Mouse (Mus musculus): ENCODE measurements around the gene Ostn.
"Not testable (repeated sequence)": the region's sequence is repeated elsewhere in the genome, so short reads cannot be mapped to it uniquely, and the experiment has no call there.

Ostn gene

DNA sequence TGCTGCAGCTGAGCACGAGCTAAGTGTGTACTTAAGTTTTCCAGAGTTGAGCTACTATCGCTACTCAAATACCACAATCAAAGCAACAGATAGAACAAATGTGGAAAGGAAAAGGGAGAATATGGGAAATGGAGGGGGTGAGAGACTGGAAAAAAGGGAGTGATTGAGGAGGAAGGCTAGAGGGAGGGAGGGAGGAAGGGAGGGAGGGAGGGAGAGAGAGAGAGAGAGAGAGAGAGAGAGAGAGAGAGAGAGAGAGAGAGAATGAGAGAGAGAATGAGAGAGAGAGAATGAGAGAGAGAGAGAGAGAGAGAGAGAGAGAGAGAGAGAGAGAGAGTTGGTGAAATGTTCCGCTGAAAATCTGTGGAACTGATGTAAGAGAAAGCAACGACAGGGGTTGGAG is at the start of gene Ostn:
TSS of gene Ostn (plus strand) at position 301 of the 400 bp plus-strand sequence.
- not testable (repeated sequence) for DNase-seq (ENCODE audit: low spot score in 2 of 2)

DNA sequence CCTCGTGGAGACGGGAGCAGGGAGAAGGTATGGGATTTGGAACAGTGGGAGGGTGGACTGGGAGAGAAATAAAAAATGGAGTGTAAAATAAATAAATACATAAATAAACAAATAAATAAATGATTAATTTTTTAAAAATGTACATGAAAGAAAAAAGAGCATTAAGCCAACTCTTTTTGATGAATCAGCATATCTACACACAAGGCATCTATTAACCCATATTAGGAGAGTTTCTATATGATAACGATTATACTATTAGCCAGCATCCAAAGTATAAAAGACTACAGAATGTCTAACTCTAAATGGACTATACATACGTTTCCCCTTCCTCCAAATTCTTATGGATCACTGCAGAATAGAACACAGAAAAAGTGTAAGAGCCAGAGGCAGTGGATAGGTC is 38.5 kb upstream of the Ostn start:
- no peak for DNase-seq (ENCODE audit: low spot score in 2 of 2)

DNA sequence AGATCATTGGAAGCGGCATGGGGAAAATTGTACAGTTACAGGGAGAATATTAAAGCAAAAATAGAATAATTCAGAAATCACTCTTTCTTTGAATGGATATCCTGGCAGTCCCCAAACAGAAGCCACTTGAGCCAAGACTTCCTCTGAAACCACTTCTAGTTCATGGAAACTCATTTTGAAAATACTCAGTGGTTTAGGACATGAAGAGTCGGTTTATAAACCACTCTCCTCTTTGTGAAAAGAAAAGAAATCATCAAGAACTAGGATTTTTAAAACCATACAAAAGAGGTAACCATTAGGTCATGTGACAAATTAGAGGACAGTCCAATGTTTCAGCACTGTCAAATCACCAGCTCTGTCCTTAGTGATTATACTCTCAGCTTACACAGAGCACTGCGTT is 19.9 kb upstream of the Ostn start:
- DNase-seq (ENCODE audit: low spot score in 2 of 2) = no peak

DNA sequence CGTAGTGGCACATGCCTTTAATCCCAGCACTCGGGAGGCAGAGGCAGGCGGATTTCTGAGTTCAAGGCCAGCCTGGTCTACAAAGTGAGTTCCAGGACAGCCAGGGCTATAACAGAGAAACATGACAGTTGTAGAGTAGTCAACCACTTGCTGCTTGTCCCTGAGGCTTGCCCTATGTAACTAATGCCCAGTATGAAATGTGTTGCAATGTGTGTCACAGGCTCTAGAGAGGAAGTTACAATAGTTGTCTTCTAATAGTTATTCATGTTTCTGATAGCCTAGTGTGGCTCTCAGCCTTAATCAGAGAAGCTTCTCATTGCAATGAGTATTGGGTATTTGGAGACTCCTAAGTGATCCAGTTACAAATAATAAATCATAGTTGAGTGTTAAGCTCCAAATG is 10.8 kb upstream of the Ostn start:
- DNase-seq (ENCODE audit: low spot score in 2 of 2) = no peak

DNA sequence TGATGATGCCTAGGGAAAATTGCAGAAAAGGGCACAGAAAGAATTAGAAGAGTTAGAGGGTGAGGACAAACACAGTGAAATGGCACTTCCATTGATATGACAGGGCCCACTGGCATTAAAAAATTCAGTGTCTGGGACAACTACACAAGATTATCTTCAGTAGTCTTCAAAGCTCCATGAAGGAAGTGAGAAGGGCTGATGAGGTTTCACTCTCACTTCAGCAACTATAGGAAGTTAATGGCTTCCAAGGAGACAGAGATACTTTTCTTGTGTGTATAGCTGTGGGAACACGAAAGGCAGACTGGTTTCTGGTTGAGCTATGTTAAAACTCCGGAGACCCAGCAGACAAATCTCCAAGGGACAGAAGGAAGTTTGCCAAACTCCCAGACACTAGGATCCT is 10.4 kb upstream of the Ostn start:
- DNase-seq (ENCODE audit: low spot score in 2 of 2) = no peak

DNA sequence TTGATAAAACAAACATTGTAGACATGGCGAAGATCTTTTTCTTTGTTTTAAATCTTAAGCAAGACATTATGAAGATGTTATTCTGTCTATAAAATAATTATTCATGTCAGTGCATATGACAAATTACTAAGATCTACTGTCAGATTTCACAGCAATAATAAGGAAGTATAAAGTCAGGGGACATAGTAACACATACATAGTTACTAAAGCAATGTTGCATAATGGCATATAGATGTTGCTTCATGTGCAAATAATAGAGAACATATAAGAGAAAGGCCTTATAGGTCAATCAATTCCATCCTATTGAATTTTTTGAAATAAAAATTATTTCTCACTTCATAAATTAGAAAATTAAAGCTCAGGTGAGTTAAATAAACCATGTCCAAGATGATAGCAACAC is 11.8 kb downstream of the Ostn start:
- DNase-seq (ENCODE audit: low spot score in 2 of 2) = no peak

DNA sequence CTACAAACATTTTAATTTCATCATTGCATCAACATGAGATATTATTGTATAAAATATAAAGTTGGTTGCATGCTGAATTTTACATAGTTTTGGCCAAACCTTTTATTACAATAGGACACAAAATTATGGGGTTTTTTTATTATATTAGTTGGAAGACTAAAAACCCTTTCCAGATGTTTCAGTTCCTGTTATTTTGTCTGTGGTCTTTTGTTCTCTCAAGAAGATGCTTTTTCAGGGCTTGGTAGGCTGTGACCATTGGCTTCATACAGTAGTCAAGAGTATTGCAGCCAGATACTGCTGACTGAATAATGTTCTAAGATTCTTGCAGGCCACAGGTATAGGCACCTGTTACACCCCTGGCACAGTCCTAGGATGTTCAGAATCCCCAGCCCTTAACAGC is 14.8 kb downstream of the Ostn start:
- DNase-seq (ENCODE audit: low spot score in 2 of 2) = no peak

DNA sequence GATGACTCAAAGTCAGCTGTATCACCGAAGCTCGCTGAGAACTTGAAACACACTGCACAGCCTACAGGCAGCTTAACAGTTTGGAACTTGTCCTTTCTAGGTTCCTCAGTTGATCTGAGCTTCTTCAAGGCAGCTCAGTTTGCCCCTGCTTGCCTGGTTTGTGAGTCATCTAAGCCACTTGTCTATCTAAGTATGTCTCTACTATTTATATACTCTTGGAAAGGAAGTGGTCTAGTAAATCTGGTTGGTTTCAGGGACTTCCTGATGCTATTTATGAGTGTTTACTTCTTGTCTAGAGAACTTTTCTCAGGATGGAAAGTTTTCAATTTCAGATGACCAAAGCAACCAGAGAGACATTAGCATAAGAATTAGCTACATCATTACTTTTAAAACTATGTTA is 19.2 kb downstream of the Ostn start:
- DNase-seq (ENCODE audit: low spot score in 2 of 2) = no peak

DNA sequence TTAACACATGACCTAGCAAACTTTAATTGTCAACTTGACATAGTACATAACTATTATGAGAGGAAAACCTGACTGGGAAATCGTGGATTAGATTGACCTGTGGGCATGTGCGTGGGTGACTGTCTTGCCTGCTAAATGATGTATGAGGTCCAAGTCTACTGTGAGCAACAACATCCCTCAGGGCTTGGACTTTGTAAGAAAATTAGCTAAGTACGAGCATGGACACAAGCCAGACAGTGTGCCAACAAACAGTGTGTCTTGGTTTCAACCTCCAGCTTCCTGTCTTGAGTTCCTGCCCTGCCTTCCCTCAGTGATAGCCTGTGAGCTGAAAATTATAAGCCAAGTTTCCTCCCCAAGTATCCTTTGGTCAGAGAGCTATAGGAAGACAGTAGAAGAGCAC is 40.2 kb downstream of the Ostn start:
- no peak for DNase-seq (ENCODE audit: low spot score in 2 of 2)

DNA sequence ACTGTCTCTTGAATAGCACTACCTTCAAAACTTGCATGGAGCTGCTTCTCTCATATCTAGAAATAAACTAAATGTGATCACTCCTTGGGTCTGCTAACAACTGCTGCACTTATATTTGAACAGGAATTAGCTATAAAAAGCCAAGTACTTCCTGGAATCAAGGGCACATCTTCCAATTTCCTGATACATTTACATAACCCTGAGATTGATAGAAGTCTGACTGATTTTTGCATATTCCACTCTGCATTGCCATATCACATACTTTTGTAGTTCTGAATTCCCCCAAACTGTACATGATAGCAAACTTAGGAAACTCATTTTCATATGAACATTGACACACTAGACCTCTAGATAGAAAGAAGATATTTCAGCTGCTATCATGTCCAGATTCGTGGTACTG is 41.1 kb downstream of the Ostn start:
- DNase-seq (ENCODE audit: low spot score in 2 of 2) = no peak

DNA sequence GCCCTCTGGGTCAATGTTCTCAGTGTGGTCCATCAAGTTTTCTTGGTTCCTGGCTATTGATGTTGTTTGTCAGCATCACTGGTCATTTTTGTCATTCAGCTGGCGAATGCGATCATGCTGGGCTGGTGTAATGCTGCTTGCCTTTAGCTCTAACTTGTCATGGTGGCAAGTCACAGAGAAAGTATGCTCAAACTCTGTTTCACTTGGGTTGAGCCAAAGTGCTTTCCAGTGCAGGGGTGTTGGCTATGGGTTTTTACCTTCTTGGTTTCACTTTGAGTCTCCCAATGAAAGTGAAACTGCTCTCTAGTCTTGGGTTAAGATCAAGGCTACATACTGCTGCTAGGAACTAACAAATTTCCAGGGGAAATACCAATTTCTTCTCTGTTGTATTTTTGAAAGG is 41.9 kb downstream of the Ostn start:
- DNase-seq (ENCODE audit: low spot score in 2 of 2) = no peak

DNA sequence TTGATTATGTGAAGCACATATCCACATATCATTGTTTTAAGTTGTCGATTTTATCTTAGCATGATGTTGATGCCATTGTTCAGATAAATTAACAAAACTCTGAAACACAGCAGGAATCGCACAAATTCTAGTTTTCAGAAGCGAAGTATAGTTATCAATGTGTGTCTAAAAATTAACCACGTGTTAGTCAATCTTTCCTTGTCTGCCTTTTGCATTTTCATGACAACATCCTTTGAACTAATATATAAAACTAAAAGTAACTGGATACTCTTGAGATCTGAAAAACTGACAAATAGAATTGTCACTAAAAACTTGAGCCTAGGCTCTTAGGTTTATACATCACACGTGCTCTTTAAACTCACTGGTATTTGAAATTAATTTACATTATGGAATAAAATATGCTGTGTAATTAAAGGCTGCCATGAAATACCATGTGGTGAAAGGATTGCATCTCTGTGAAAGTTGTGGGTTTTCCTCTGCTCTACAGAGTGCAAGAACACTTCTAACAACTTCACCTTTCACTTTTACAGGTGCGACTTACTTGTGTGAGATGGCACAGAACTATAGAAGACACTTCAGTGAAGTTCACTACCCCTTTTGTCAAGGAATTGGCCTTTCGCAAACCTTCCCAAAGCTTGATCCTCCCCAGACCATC is 42.7 kb downstream of the Ostn start:
- no peak for DNase-seq (ENCODE audit: low spot score in 2 of 2)

DNA sequence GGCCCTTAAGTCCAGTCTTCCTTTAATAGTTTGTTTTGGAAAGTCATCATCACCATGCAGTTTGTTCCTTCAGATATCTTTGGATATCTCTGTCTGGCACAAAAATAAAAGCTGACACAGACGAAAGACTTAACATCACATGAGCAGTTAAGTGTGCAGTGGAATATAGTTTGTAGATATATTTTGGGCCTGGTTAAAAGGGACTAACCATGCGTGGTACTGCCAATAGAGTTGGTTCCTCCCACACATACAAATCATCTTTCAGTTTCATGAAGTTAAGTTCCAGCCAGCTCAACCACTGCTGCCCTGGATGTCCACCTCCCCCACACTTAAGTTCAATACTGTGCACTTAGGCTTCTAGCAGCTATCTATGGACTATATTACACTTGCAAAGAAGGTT is 47.2 kb downstream of the Ostn start:
- DNase-seq (ENCODE audit: low spot score in 2 of 2) = peak; percentile 1 to 4

DNA sequence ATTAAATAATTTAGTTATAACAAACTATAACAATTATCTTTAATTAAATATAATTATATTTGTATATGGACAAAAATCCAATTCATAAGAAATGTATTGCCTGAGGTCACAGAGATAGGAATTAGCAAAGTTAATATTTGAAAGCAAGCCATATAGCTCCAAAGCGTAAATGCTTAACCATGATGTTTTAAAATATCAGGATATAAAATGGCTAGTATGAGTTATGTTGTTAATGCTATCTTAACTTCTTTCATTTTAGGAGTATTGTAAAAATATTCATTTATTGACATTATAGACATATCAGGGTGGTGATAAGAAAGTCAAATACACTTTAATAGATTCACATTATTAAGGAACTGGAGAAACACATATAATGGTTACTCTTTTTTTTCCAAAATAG is 52.8 kb downstream of the Ostn start:
- DNase-seq (ENCODE audit: low spot score in 2 of 2) = no peak

DNA sequence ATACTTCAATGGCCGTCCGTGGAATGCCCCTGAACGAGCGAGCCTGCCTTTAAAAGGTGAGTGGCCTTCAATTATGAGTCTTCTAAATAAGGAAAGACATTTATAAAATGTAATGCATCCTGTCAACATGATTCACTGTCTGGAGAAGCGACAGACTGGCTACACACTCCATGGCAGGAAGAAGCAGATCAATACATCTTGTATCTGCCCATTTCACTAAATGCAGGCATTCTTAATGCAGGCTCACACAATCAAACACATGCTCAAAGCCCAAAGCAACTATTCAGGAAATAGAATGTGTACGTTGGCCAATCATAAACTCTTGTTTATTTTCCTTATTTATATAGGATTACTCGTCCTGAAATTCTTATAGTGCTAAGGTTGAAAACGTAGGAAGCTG is 62.9 kb downstream of the Ostn start, which contains the start of gene Uts2b:
TSS of gene Uts2b (minus strand) at position 49 of the 400 bp plus-strand sequence.
- no peak for DNase-seq (ENCODE audit: low spot score in 2 of 2)

DNA sequence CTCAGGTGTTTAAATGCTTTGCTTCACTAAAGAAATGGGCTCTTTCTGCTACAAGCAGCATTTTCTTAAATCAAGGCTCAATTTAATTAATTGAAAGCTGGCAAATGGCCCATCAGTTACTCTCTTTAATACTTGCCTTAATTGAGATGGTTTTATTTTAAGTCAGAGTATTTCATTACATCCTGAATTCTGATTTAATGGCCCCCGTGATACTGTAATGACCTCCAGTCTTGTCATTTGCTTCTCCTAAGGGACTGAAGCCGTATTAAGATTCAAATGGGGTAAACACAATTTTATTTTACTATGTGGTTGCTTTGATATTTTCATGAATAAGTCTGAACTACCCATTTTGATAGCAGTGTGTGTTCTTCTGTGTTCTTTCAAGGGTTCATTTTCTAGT is 63.4 kb downstream of the Ostn start:
- no peak for DNase-seq (ENCODE audit: low spot score in 2 of 2)

DNA sequence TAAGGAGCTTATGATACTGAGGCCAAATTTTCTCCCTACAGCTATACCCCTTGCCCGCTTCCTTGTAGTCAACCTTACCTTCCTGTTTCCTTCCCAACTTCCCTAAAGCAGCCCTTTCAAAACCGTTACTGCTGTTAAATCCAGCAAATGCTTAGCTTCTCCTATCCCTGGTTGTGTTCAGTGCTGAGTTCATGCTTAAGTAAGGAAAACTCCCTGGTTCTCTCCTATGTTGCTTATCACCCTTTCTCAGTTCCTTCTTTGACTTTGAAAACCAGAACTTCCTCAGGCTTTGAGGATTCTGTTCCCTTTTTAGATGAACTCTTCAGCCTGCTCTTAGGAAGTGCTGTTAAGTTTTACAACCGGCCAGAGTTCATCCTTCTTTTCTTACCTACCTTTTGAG is 66.8 kb downstream of the Ostn start:
- no peak for DNase-seq (ENCODE audit: low spot score in 2 of 2)

DNA sequence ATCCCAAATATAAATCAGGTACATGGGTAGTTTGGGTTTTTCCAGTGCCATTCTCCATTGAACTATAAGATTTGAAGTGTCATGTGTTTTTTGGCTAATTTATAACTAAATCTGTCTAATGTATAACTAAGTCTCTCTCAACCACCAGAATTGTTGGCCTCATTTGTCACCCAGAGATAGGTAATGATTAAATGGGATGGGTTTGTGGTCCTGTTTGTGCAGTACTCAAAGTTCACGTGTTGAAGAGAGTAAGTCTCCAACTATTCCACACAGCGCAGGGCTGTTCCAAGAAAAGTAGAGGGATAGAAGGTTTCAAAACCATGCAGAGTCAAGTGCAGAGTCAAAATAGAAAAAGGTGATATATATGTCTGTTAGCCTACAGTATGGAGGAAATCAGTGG is 68.0 kb downstream of the Ostn start:
- no peak for DNase-seq (ENCODE audit: low spot score in 2 of 2)

DNA sequence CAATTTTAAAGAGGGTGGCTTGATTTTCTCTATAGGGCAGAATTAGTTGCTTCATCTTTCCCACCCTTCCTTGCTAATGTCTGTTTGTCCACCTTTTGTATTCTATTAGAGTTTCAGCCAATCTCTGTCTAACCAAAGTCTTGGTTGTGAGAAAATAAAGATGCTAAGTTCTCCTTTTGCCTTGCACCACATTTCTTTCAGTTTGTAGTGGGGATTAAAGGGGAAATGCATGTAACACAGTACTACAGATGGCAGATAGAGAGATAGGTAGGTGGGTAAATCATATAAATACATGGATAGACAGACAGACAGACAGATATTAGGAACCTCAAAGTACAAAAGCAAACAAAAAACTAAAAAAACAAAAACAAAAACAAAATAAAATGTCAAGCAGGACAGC is 69.3 kb downstream of the Ostn start:
- no peak for DNase-seq (ENCODE audit: low spot score in 2 of 2)

DNA sequence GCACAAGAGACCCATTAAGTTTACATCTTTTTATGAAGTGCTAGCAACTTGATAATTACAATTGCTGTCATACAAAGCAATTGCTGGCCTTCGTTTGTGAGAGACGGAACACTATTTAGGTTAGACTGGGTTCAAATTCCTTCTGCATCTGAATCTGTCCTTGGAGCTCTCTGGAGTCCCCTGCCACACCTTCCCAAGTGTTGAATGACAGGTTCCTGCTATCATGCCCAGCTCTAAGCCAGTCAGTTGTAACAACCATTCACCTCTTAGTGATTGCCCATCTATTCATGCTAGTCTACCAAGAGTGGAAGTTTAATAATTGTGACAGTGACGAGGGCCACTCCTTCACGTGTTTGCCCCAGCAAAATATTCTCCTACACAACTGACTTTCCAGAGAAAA is 74.9 kb downstream of the Ostn start:
- no peak for DNase-seq (ENCODE audit: low spot score in 2 of 2)

DNA sequence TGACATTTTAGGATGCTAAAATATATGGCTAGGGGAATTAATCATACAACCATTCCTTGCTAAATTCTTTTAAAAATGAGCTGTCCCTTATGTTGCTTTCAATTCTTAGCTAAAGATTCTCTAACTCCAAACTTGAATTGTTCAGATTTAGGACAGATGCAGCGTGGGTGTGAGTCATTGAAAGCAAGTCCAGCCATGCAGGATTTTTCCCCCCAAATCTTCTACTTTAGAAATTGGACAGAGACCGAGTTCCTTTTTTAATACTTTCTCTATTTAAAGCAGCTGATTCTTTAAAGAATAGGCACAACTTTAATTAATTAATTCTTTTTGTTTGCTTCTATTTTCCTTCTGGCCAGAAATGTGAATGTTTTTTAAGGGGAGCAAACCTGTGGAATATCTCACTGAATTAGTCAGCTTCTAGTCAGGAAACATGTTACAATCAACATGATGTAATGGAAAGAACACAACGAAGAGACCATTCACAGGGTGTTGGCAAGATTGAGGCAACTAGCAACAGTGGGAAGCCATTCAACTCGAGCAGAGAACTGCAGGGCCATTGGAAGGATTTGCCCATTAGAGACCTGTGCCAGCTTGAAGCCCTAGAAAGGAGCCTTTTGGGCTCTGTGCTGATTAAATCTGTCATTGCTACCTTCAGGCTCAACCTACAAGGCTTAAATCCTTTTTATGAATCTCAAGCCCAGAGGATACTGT is 77.8 kb downstream of the Ostn start:
- peak; percentile 39 to 60 for DNase-seq (ENCODE audit: low spot score in 2 of 2)

DNA sequence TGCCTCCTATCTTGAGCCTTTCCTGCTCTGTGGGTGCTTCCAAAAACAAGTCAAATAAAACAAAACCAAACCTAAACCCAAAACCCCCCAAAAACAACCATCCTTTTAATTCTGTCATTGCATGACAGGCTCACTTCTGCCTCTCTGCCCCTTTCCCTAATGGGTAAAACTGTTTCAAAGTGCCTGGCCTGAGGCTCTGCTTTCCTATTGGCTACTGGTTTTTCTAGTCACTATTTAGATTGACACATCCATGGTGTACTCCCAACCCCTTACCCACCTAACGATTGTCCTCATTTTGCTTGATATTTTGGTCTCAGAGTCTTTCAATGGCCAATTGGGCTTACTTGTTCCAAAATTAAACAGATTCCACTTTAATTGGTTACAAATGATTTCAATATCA is 78.4 kb downstream of the Ostn start:
- DNase-seq (ENCODE audit: low spot score in 2 of 2) = no peak

DNA sequence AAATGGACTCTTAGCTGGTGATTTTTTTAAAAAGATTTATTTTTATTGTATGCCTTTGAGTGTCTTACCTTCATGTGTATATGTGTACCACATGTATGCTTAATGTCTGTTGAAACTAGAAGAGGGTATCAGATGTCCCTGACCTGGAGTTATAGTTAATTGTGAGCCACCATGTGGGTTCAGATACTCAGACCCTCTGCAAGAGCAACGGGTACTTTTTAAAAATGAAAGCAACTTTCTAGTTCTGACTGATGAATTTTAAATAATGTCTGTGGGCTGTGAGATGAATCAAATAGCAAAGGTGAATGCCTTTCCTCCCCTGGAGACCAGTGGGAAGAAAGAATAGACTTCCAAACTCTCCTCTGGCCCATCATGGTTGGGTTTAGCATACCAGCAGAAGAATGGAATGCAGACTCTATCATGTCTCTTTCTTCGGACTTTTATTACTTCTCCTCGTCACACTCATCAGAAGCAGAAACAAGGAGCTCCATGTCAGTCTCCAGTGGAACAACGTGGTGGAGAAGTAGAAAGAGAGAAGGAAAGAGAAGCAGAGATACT is 79.6 kb downstream of the Ostn start:
- no peak for DNase-seq (ENCODE audit: low spot score in 2 of 2)

Data from frontal cortex, postnatal 36 days (tissue).